Mouse (Mus musculus) heart, adult 2 months (tissue): ENCODE results near the gene Nup160.

Experiments used
- CTCF ChIP-seq: fragments of 200-600 bp; IDR thresholded peaks from 2 replicates; pipeline ENCODE4 v1.8.1; 2022; ENCODE audit warnings: antibody characterized with exemption, mild to moderate bottlenecking, moderate library complexity
- EP300 ChIP-seq: fragments of 200-500 bp; IDR thresholded peaks from 2 replicates; pipeline ENCODE4 v1.6.1; 2011; ENCODE audit warnings: low read depth, low read length, control low read depth; ENCODE audit not compliant: insufficient read depth
- POLR2A ChIP-seq: fragments of 200-500 bp; IDR thresholded peaks from 2 replicates; pipeline ENCODE4 v1.6.1; 2011; ENCODE audit warnings: mild to moderate bottlenecking, low read depth, low read length, control low read depth; ENCODE audit not compliant: insufficient read depth

DNA sequence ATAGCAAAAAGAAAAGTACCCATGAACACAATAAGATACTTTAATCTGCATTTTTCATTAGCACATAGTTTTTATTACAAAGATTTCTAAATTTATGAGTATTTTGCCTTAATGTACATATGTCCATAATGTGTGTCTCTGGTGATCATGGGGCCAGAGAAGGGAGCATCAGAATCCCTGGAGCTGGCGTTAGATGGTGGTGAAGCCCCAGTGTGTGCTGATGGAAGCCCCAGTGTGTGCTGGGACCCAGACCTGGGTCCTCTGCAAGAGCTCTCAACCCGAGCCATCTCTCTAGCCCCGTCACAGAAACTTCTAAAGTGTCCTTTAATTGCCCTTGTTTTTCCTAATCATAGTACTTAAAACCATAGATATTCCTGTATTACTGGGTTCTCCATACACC lies 62.3 kb downstream of the Nup160 start:
- TF ChIP-seq CTCF (no peak), POLR2A (no peak), EP300 (no peak)
